Mouse (Mus musculus) mouse embryonic stem cell (cell line): ENCODE measurements around the gene Frem2.

Source experiments
- in situ Hi-C, 2 experiments: fragments of 300-500 bp; cut with MboI; formaldehyde crosslinking; loops; 1 replicate in 1 of 2; 3 replicates in 1 of 2; pipeline ENCODE4 v1.14.3; 2019 to 2020; ENCODE audit warnings: low sequenced_read_pairs in 2 of 2, low pct_unique_long_range_greater_than_20kb in 1 of 2, mixed read lengths in 1 of 2; ENCODE audit not compliant: unreplicated experiment in 1 of 2

Gene Frem2

GRCm38 (mm10) chr3:53656878-53657561, at the start of gene Frem2:
Gene Frem2 (minus strand): TSS chr3:53657355.
- in situ Hi-C loops: no loop called here

- in situ Hi-C loops: no loop called here
Measured at GRCm38 (mm10) chr3:53705992-53706495, 48.9 kb upstream of the Frem2 start.

- in situ Hi-C loops: no loop called here
Measured at GRCm38 (mm10) chr3:53703126-53703505, 46.0 kb upstream of the Frem2 start.

GRCm38 (mm10) chr3:53702421-53703125, 45.4 kb upstream of the Frem2 start:
- in situ Hi-C loops: no loop called here

GRCm38 (mm10) chr3:53701940-53702339, 44.8 kb upstream of the Frem2 start:
- in situ Hi-C loops: no loop called here

GRCm38 (mm10) chr3:53687776-53688175, 30.6 kb upstream of the Frem2 start:
- in situ Hi-C loops: no loop called here

GRCm38 (mm10) chr3:53682244-53682643, 25.1 kb upstream of the Frem2 start:
- in situ Hi-C loops: no loop called here

GRCm38 (mm10) chr3:53680816-53681215, 23.7 kb upstream of the Frem2 start:
- in situ Hi-C loops: no loop called here

GRCm38 (mm10) chr3:53674225-53674624, 17.1 kb upstream of the Frem2 start:
- in situ Hi-C loops: no loop called here

- in situ Hi-C loops: no loop called here
Measured at GRCm38 (mm10) chr3:53669736-53670135, 12.6 kb upstream of the Frem2 start.

- in situ Hi-C loops: no loop called here
Measured at GRCm38 (mm10) chr3:53657744-53658534, 784 bp upstream of the Frem2 start.

- in situ Hi-C loops: no loop called here
Measured at GRCm38 (mm10) chr3:53656328-53656877, 752 bp downstream of the Frem2 start.

- in situ Hi-C loops: no loop called here
Measured at GRCm38 (mm10) chr3:53655343-53655742, 1.8 kb downstream of the Frem2 start.

- in situ Hi-C loops: no loop called here
Measured at GRCm38 (mm10) chr3:53650003-53650748, 7.0 kb downstream of the Frem2 start.

GRCm38 (mm10) chr3:53649425-53649824, 7.7 kb downstream of the Frem2 start:
- in situ Hi-C loops: no loop called here

- in situ Hi-C loops: no loop called here
Measured at GRCm38 (mm10) chr3:53648902-53649301, 8.3 kb downstream of the Frem2 start.

- in situ Hi-C loops: no loop called here
Measured at GRCm38 (mm10) chr3:53635948-53636347, 21.2 kb downstream of the Frem2 start.

GRCm38 (mm10) chr3:53631126-53631525, 26.0 kb downstream of the Frem2 start:
- in situ Hi-C loops: no loop called here
